ENCODE assay signal across 30 mouse cellular contexts in genomic region chr10:69777736-69778135, GRCm38 (mm10).
DNase-seq lines count a peak whose midpoint lies in the region; TF ChIP-seq lines count a peak whose summit lies in the region.
"Had no signal": no experiment of that assay in that cellular context is flagged by ENCODE, and none has a peak within 500 bp of the region (broad histone marks: within the 10 kb centered on the region; RNA-seq: fewer than 3 reads in every experiment).

No protein-coding gene starts in this region.

- DNase-seq in layer of hippocampus, adult 2 months (ENCODE audit: low spot score in 2 of 2) = no peak
- no peak for DNase-seq in layer of hippocampus, postnatal 25 days (ENCODE audit: extremely low spot score in 1 of 2, low spot score in 1 of 2)
- DNase-seq in 3T3-L1 (ENCODE audit: low read depth, low spot score) (peak; percentile 71), CH12.LX (ENCODE audit: extremely low read depth) (peak; percentile 63)
- peak; percentile 53 for DNase-seq in brain, adult 2 months (ENCODE audit: low read depth, low spot score)
- DNase-seq in spleen, adult 12 weeks (ENCODE audit: low spot score) = no peak
- DNase-seq in cerebellum, postnatal 36 days = no peak
- no peak for DNase-seq in gastrocnemius, postnatal 14 days
- DNase-seq: adrenal gland, postnatal 10 days; cerebellum, adult 11 months; cerebellum, adult 9-10 months; gastrocnemius, postnatal 36 days; heart, adult 2 months; kidney, adult 8-10 months; kidney, postnatal 10 days; layer of hippocampus, adult 9-11 months; lung, embryonic 14.5 days; lung, postnatal 14 days; retina, postnatal 1 day; thymus, postnatal 14 days had no signal

- TF ChIP-seq POLR2A in CH12.LX (IDR thresholded peaks at IDR 0.05; ENCODE audit: low read depth, low read length) = no peak

- H3K4me1 ChIP-seq in CH12.LX (ENCODE audit: control insufficient read depth in 1 of 2, insufficient read depth in 2 of 2) = peaks cover 5 to 22% of the 10 kb centered on the region in 2 experiments; a peak in 3 of 4 replicates
- H3K4me1 ChIP-seq: embryonic facial prominence, embryonic 13.5 days; forebrain, embryonic 15.5 days; liver, embryonic 15.5 days had no signal

- no peak for TF ChIP-seq EP300 in CH12.LX (IDR thresholded peaks at IDR 0.05; ENCODE audit: low read length)

- H3K4me3 ChIP-seq in layer of hippocampus, adult 2 months = no peak overlapping the region
- H3K4me3 ChIP-seq in CH12.LX (replicated peaks in 1 of 3; ENCODE audit: low read depth in 2 of 3, low read length in 2 of 3, poor library complexity in 1 of 3) = peak overlapping the region in 1 of 3 experiments; percentile 40
- H3K4me3 ChIP-seq: embryonic facial prominence, embryonic 13.5 days; forebrain, embryonic 10.5 days; forebrain, embryonic 15.5 days; heart, adult 2 months; heart, embryonic 12.5 days; left cerebral cortex, adult 2 months; limb, embryonic 12.5 days; liver, embryonic 15.5 days; midbrain, embryonic 10.5 days; neural tube, embryonic 13.5 days had no signal

- peak overlapping the region; percentile 64 for H3K4me2 ChIP-seq in CH12.LX (ENCODE audit: insufficient read depth, low read depth, poor library complexity, severe bottlenecking)
- H3K4me2 ChIP-seq: embryonic facial prominence, embryonic 13.5 days; forebrain, embryonic 15.5 days; heart, embryonic 12.5 days; limb, embryonic 12.5 days; liver, embryonic 15.5 days; lung, embryonic 14.5 days; neural tube, embryonic 13.5 days had no signal

- TF ChIP-seq CTCF in layer of hippocampus, adult 2 months (conservative IDR thresholded peaks at IDR 0.05) = no peak
- no peak for TF ChIP-seq CTCF in CH12.LX (conservative IDR thresholded peaks at IDR 0.05 in 1 of 2, IDR thresholded peaks at IDR 0.05 in 1 of 2; ENCODE audit: low read depth in 2 of 2, low read length in 2 of 2)

- no peaks in the 10 kb centered on the region for H3K79me2 ChIP-seq in CH12.LX (replicated peaks; ENCODE audit: control insufficient read depth, extremely low read depth, insufficient read depth, poor library complexity, severe bottlenecking)

- intact Hi-C loops in gastrocnemius, postnatal 14 days (cut with DNase I; ENCODE audit: low total_unique reads) = no loop called here

- no peaks in the 10 kb centered on the region for H3K9me3 ChIP-seq in CH12.LX (replicated peaks; ENCODE audit: low read length)
- H3K9me3 ChIP-seq: embryonic facial prominence, embryonic 13.5 days; forebrain, embryonic 10.5 days; forebrain, embryonic 15.5 days; heart, embryonic 12.5 days; limb, embryonic 12.5 days; liver, embryonic 15.5 days; midbrain, embryonic 10.5 days; neural tube, embryonic 13.5 days had no signal

- peak overlapping the region; percentile 51; the same call in 1 of the 2 replicates for H3K27ac ChIP-seq in layer of hippocampus, adult 2 months
- no peak overlapping the region for H3K27ac ChIP-seq in CH12.LX (ENCODE audit: insufficient read depth, low read depth)
- H3K27ac ChIP-seq: embryonic facial prominence, embryonic 13.5 days; forebrain, embryonic 10.5 days; forebrain, embryonic 15.5 days; heart, adult 2 months; left cerebral cortex, adult 2 months; limb, embryonic 12.5 days; liver, embryonic 15.5 days; midbrain, embryonic 10.5 days; neural tube, embryonic 13.5 days; stomach, postnatal 0 days had no signal

- dilution Hi-C loops in CH12.LX (cut with MboI; ENCODE audit: extremely low pct_ligation_motif_present, extremely low pct_unique_long_range_greater_than_20kb, low sequenced_read_pairs) = no loop called here

- no peaks in the 10 kb centered on the region for H3K27me3 ChIP-seq in CH12.LX (replicated peaks)
- H3K27me3 ChIP-seq: embryonic facial prominence, embryonic 13.5 days; forebrain, embryonic 15.5 days; heart, embryonic 12.5 days; limb, embryonic 12.5 days; liver, embryonic 15.5 days; neural tube, embryonic 13.5 days had no signal

- no peaks in the 10 kb centered on the region for H3K36me3 ChIP-seq in CH12.LX (replicated peaks in 1 of 2; ENCODE audit: control insufficient read depth in 1 of 2, insufficient read depth in 1 of 2, low read length in 1 of 2)
- H3K36me3 ChIP-seq: embryonic facial prominence, embryonic 13.5 days; forebrain, embryonic 10.5 days; forebrain, embryonic 15.5 days; heart, embryonic 12.5 days; limb, embryonic 12.5 days; liver, embryonic 15.5 days; midbrain, embryonic 10.5 days; neural tube, embryonic 13.5 days had no signal

- TF ChIP-seq RAD21 in CH12.LX (IDR thresholded peaks at IDR 0.05; ENCODE audit: low read depth, low read length) = no peak

- H3K9ac ChIP-seq in CH12.LX (ENCODE audit: insufficient read depth, low read depth) = no peak overlapping the region
- H3K9ac ChIP-seq: embryonic facial prominence, embryonic 13.5 days; forebrain, embryonic 15.5 days; heart, embryonic 12.5 days; limb, embryonic 12.5 days; liver, embryonic 15.5 days; lung, embryonic 14.5 days; neural tube, embryonic 13.5 days had no signal

- in situ Hi-C loops in CH12.LX (cut with MboI; ENCODE audit: low pct_ligation_motif_present, low pct_unique_long_range_greater_than_20kb, low sequenced_read_pairs) = loop anchor here (25.0 kb wide), 1 partner anchor 340 kb away; no protein-coding TSS in a partner anchor

TF ChIP-seq in CH12.LX, 34 proteins besides CTCF, POLR2A, EP300 and RAD21:
- TF ChIP-seq UBTF (IDR thresholded peaks at IDR 0.05; ENCODE audit: low read depth, low read length) = no peak
- no peak for TF ChIP-seq CHD1 (IDR thresholded peaks at IDR 0.05; ENCODE audit: low read depth, low read length)
- TF ChIP-seq ZNF384 (IDR thresholded peaks at IDR 0.05; ENCODE audit: low read depth, low read length) = no peak
- TF ChIP-seq ZMIZ1 (IDR thresholded peaks at IDR 0.05; ENCODE audit: low read depth, low read length) = no peak
- TF ChIP-seq BHLHE40 (IDR thresholded peaks at IDR 0.05; ENCODE audit: low read depth, low read length) = no peak
- TF ChIP-seq POLR2AphosphoS2 (IDR thresholded peaks at IDR 0.05; ENCODE audit: low read depth, low read length) = no peak
- no peak for TF ChIP-seq MEF2A (IDR thresholded peaks at IDR 0.05; ENCODE audit: borderline replicate concordance, low read depth, low read length)
- TF ChIP-seq USF2 (conservative IDR thresholded peaks at IDR 0.05; ENCODE audit: low read depth, low read length) = no peak
- TF ChIP-seq IRF4 (IDR thresholded peaks at IDR 0.05; ENCODE audit: low read depth, low read length) = no peak
- no peak for TF ChIP-seq CHD2 (IDR thresholded peaks at IDR 0.05; ENCODE audit: low read length)
- TF ChIP-seq MAX (IDR thresholded peaks at IDR 0.05; ENCODE audit: low read length) = no peak
- no peak for TF ChIP-seq JUN (IDR thresholded peaks at IDR 0.05; ENCODE audit: insufficient read depth, low read depth, low read length)
- TF ChIP-seq RCOR1 (conservative IDR thresholded peaks at IDR 0.05; ENCODE audit: low read depth, low read length) = no peak

Comparison
In these comparisons a context has a peak if more than half of its experiments do, and no peak if none do; other contexts are left out.
1. DNase-seq: peak in 3T3-L1 (single experiment), CH12.LX (single experiment) and brain, adult 2 months (single experiment); none in layer of hippocampus, adult 2 months (0 of 2), layer of hippocampus, postnatal 25 days (0 of 2), spleen, adult 12 weeks (single experiment), cerebellum, postnatal 36 days (0 of 2) and gastrocnemius, postnatal 14 days (single experiment).